Mouse (Mus musculus) heart, embryonic 12.5 days (tissue): Measurements from ENCODE around the gene Pcif1. TPM values are rescaled to one million over a fixed set of nuclear protein-coding genes. Genes with fewer than 3 reads are reported as not detected.

Experiments
- polyA plus RNA-seq: library from polyadenylated mRNA; unstranded; fragments of >200 nt; fragmentation: Nextera tagmentation; extraction: Ambion mirVana; gene quantifications from 2 replicates; pipeline ENCODE4 v1.2.1, GENCODE M21; 2016

The Pcif1 gene
- polyA plus RNA-seq, 1 experiment from 2014 or later, result 53.1 TPM

Other genes with a start within 250 kb of the Pcif1 start
- gene Wfdc16, start 240.5 kb upstream of the Pcif1 start, polyA plus RNA-seq, result not detected in 2 replicates
- gene Wfdc10, start 223.3 kb upstream of the Pcif1 start, polyA plus RNA-seq, result not detected in 2 replicates
- gene Wfdc9, start 222.7 kb upstream of the Pcif1 start, polyA plus RNA-seq, result not detected in 2 replicates
- not detected in 2 replicates for gene Wfdc11, start 205.2 kb upstream of the Pcif1 start, polyA plus RNA-seq
- not detected in 2 replicates for gene Wfdc13, start 194.2 kb upstream of the Pcif1 start, polyA plus RNA-seq
- 0.35 TPM in 1 of 2 replicates, not detected in the other for gene Spint4, start 180.8 kb upstream of the Pcif1 start, polyA plus RNA-seq
- not detected in 2 replicates for gene Spint5, start 164.0 kb upstream of the Pcif1 start, polyA plus RNA-seq
- 0.32 and 0.71 TPM in 2 replicates for gene Wfdc3, start 133.4 kb upstream of the Pcif1 start, polyA plus RNA-seq
- 62.9 and 71.0 TPM in 2 replicates for gene Dnttip1, start 133.3 kb upstream of the Pcif1 start, polyA plus RNA-seq
- gene Ube2c, start 109.4 kb upstream of the Pcif1 start, polyA plus RNA-seq, result 455 and 459 TPM in 2 replicates
- 0.36 and 1.6 TPM in 2 replicates for gene Tnnc2, start 99.3 kb upstream of the Pcif1 start, polyA plus RNA-seq
- 30.8 and 31.7 TPM in 2 replicates for gene Snx21, start 93.5 kb upstream of the Pcif1 start, polyA plus RNA-seq
- gene Acot8, start 74.4 kb upstream of the Pcif1 start, polyA plus RNA-seq, result 14.9 and 16.1 TPM in 2 replicates
- 5.4 and 6.7 TPM in 2 replicates for gene Zswim3, start 74.2 kb upstream of the Pcif1 start, polyA plus RNA-seq
- 9.8 and 10.1 TPM in 2 replicates for gene Zswim1, start 56.6 kb upstream of the Pcif1 start, polyA plus RNA-seq
- gene Spata25, start 50.8 kb upstream of the Pcif1 start, polyA plus RNA-seq, result not detected in 2 replicates
- gene Ctsa, start 46.4 kb upstream of the Pcif1 start, polyA plus RNA-seq, result 169 and 175 TPM in 2 replicates
- 45.0 and 45.5 TPM in 2 replicates for gene Neurl2, start 45.8 kb upstream of the Pcif1 start, polyA plus RNA-seq
- gene Pltp, start 21.6 kb upstream of the Pcif1 start, polyA plus RNA-seq, result 9.7 and 9.9 TPM in 2 replicates
- gene Zfp335, start 32.5 kb downstream of the Pcif1 start, polyA plus RNA-seq, result 11.4 and 12.2 TPM in 2 replicates
- gene Mmp9, start 61.5 kb downstream of the Pcif1 start, polyA plus RNA-seq, result 0.42 TPM in 2 replicates
- 0.82 and 1.3 TPM in 2 replicates for gene Slc12a5, start 81.5 kb downstream of the Pcif1 start, polyA plus RNA-seq
- 50.6 and 55.8 TPM in 2 replicates for gene Ncoa5, start 155.6 kb downstream of the Pcif1 start, polyA plus RNA-seq
- gene Cd40, start 176.3 kb downstream of the Pcif1 start, polyA plus RNA-seq, result 7.2 and 7.7 TPM in 2 replicates
- not detected in 2 replicates for gene 1700025C18Rik, start 211.4 kb downstream of the Pcif1 start, polyA plus RNA-seq